Mouse (Mus musculus): Measurements from ENCODE around the gene Izumo1. TPM values are rescaled to one million over a fixed set of nuclear protein-coding genes. Genes with fewer than 3 reads are reported as not detected.
A peak's percentile ranks its signal among the peaks of the same experiment; 100 is the strongest.

The Izumo1 gene
- polyA plus RNA-seq, 1 experiment, result 4.6 TPM

DNA sequence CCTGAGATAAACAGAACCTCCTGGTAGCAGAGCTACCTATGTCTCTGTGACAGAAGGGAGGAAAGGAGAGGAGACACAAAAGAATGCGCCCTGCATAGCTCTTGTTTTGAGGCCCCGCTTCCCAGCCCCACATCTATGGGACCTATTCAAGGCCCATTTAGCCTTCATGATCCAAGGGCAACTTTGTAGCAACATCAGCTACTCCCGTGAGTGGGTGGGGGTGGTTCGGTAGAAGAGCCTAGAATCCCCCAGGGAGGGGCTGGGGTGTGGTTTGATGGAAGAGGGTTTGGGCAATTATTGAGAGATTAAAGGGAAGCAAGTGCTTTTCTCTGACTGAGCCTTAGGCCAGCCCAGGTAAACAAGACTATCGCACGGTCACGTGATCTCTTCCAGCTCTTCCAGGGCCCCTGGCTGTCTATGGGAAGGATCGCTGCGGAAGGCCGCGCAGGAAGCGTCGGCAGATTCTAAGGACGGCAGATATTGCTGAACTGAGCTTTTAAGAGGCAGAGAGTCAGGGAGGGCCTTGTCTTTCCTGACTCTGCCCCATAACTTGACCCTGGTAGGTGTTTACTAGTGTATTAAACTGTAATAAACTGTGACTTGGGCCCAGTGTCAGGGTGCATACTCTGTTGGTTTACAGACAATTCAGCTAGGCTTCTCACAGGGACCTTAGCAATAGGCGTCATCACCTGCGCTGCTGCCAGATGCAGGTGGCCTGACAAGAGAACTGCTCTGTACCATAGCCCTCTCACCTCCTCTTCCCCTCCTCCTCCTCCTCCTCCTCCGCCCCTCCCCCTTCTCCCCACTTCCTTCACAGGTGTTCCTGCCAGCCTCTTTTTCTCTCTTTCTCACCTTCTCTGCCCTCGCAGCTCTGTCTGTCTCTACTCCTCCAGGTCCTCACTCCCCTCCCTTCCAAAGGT is 22.4 kb upstream of the Izumo1 start:
- Histone ChIP-seq H3K27ac (ENCODE audit: insufficient read depth, low read length) (peak overlapping the region; percentile 47), H3K4me1 (ENCODE audit: control insufficient read depth, insufficient read depth, low read length) (peaks cover 3% of the 10 kb centered on the region), H3K4me3 (ENCODE audit: low read depth, low read length) (no peak overlapping the region), H3K27me3 (ENCODE audit: control insufficient read depth, insufficient read depth, low read length, poor library complexity, severe bottlenecking) (no peaks in the 10 kb centered on the region), H3K9me3 (replicated peaks; ENCODE audit: control insufficient read depth, insufficient read depth, low read length, poor library complexity, severe bottlenecking) (no peaks in the 10 kb centered on the region), H3K36me3 (ENCODE audit: control insufficient read depth, insufficient read depth, low read length, poor library complexity, severe bottlenecking) (no peaks in the 10 kb centered on the region), H3K9ac (ENCODE audit: low read depth, poor library complexity, severe bottlenecking) (no peak overlapping the region)
- TF ChIP-seq CTCF (IDR thresholded peaks at IDR 0.05; ENCODE audit: low read depth, low read length) (no peak), EP300 (IDR thresholded peaks at IDR 0.05; ENCODE audit: insufficient read depth, low read depth, low read length) (peak; percentile 56; the same call in 1 of the 2 replicates), POLR2A (IDR thresholded peaks at IDR 0.05; ENCODE audit: insufficient read depth, low read length) (no peak)

DNA sequence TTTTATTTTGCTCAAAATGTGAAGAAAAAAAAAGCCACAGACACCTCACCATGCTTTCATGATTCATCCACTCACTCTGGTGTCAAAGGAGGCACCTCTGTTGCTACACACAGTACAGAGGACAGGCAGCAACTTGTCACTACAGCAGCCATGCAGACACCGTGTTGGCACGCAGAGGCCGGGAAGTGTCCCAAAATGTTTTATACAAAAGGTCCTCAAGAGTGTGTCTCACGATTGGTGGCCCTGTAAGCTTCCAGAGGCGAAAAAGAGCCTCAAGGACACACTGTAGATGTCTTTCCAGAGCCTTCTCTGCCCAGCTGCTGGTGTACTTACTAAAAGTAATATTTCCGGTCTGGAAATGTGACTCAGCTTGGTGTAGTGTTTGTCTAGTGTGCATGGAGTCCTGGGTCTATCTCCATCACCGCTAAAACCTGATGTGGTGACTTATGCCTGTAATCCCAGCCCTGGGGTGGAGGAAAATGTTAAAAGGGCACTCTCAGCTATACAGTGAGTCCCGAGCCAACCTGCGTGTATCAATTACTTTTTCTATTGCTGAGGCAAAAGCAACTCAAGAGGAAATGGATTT is 15.8 kb upstream of the Izumo1 start:
- no peak overlapping the region for H3K9ac ChIP-seq (ENCODE audit: low read depth, poor library complexity, severe bottlenecking)

DNA sequence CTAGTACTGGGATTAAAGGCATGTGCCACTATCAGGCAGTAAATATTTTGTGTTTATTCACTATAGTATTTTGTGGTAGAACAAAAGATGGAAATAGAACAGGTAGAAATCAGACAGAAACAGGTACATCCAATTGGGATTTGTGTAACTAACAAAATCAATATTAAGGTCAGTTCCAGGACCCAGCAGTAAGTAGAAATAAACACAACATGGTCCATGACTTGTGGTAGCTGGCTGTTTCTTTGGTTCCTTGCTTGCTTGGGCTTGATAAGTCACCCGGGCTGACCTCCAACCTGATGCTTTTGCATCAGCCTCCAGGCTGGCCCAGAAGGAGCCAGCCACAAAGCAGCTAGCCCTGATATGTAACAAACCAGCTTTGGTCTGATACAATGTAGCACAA is 12.1 kb upstream of the Izumo1 start:
- no peak for TF ChIP-seq CTCF (IDR thresholded peaks at IDR 0.05; ENCODE audit: low read depth, low read length)
- no peak for TF ChIP-seq EP300 (IDR thresholded peaks at IDR 0.05; ENCODE audit: insufficient read depth, low read depth, low read length)
- TF ChIP-seq POLR2A (IDR thresholded peaks at IDR 0.05; ENCODE audit: insufficient read depth, low read length), result no peak

More for the DNA sequence above, 15.8 kb upstream of the Izumo1 start:
- no peaks in the 10 kb centered on the region for H3K9me3 ChIP-seq (replicated peaks; ENCODE audit: control insufficient read depth, insufficient read depth, low read length, poor library complexity, severe bottlenecking)
- H3K27ac ChIP-seq (ENCODE audit: insufficient read depth, low read length), result no peak overlapping the region
- no peak overlapping the region for H3K4me3 ChIP-seq (ENCODE audit: low read depth, low read length)
- H3K36me3 ChIP-seq (ENCODE audit: control insufficient read depth, insufficient read depth, low read length, poor library complexity, severe bottlenecking), result no peaks in the 10 kb centered on the region
- no peak for TF ChIP-seq CTCF (IDR thresholded peaks at IDR 0.05; ENCODE audit: low read depth, low read length)
- no peak for TF ChIP-seq EP300 (IDR thresholded peaks at IDR 0.05; ENCODE audit: insufficient read depth, low read depth, low read length)
- TF ChIP-seq POLR2A (IDR thresholded peaks at IDR 0.05; ENCODE audit: insufficient read depth, low read length), result no peak
- no peaks in the 10 kb centered on the region for H3K4me1 ChIP-seq (ENCODE audit: control insufficient read depth, insufficient read depth, low read length)
- no peaks in the 10 kb centered on the region for H3K27me3 ChIP-seq (ENCODE audit: control insufficient read depth, insufficient read depth, low read length, poor library complexity, severe bottlenecking)

GRCm38 (mm10) chr7:45616277-45616676 is 5.3 kb upstream of the Izumo1 start:
- Histone ChIP-seq H3K4me3 (ENCODE audit: low read depth, low read length) (no peak overlapping the region), H3K27ac (ENCODE audit: insufficient read depth, low read length) (peak overlapping the region; percentile 33), H3K4me1 (ENCODE audit: control insufficient read depth, insufficient read depth, low read length) (peaks cover 4% of the 10 kb centered on the region), H3K27me3 (ENCODE audit: control insufficient read depth, insufficient read depth, low read length, poor library complexity, severe bottlenecking) (no peaks in the 10 kb centered on the region), H3K36me3 (ENCODE audit: control insufficient read depth, insufficient read depth, low read length, poor library complexity, severe bottlenecking) (no peaks in the 10 kb centered on the region), H3K9ac (ENCODE audit: low read depth, poor library complexity, severe bottlenecking) (0 out of 2 replicates have a peak overlapping the region, but pooled peaks have one; percentile 19), H3K9me3 (replicated peaks; ENCODE audit: control insufficient read depth, insufficient read depth, low read length, poor library complexity, severe bottlenecking) (no peaks in the 10 kb centered on the region)
- TF ChIP-seq POLR2A (IDR thresholded peaks at IDR 0.05; ENCODE audit: insufficient read depth, low read length), result no peak
- TF ChIP-seq EP300 (IDR thresholded peaks at IDR 0.05; ENCODE audit: insufficient read depth, low read depth, low read length), result peak; percentile 81; the same call in 1 of the 2 replicates

More for the DNA sequence above, 12.1 kb upstream of the Izumo1 start:
- H3K9me3 ChIP-seq (replicated peaks; ENCODE audit: control insufficient read depth, insufficient read depth, low read length, poor library complexity, severe bottlenecking), result no peaks in the 10 kb centered on the region
- H3K27me3 ChIP-seq (ENCODE audit: control insufficient read depth, insufficient read depth, low read length, poor library complexity, severe bottlenecking), result no peaks in the 10 kb centered on the region
- no peaks in the 10 kb centered on the region for H3K4me1 ChIP-seq (ENCODE audit: control insufficient read depth, insufficient read depth, low read length)
- no peak overlapping the region for H3K4me3 ChIP-seq (ENCODE audit: low read depth, low read length)
- no peaks in the 10 kb centered on the region for H3K36me3 ChIP-seq (ENCODE audit: control insufficient read depth, insufficient read depth, low read length, poor library complexity, severe bottlenecking)
- H3K27ac ChIP-seq (ENCODE audit: insufficient read depth, low read length), result no peak overlapping the region
- H3K9ac ChIP-seq (ENCODE audit: low read depth, poor library complexity, severe bottlenecking), result no peak overlapping the region

DNA sequence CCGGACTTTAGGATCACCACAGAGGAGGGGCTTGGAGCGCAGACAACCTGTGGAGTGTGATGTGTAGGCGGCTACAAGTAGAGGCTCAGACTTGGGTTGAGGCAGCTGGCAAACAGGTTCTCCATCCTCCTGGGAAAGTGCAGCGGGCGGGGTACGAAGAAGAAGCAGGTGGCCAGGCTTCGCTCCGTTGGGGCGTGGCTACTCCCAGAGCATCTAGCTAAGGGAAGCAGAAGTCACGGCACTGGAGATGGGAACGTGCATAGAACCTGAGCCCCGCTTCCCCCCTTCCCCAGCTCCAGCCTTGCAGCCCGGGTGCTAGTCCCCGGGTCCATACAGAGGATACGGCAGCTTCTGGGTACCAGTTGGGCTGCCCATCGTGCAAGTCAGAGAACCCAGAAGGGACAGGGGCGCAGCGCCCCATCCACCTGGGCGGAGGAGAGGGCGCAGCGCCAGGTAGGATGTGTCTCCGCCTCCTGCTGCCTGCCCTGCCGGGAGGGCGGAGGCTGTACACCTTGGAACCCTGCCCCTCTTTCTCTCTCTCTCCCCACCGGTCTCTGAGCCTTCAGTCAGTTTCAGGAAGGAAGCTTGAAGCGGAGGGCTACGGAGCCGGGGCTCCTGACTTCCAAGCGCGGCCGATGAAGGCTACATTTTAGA is 4.4 kb upstream of the Izumo1 start, which contains the start of gene Fut1:
Gene Fut1, plus strand, starts transcription at position 248 of the 654 bp plus-strand sequence.
- no peaks in the 10 kb centered on the region for H3K36me3 ChIP-seq (ENCODE audit: control insufficient read depth, insufficient read depth, low read length, poor library complexity, severe bottlenecking)
- no peaks in the 10 kb centered on the region for H3K9me3 ChIP-seq (replicated peaks; ENCODE audit: control insufficient read depth, insufficient read depth, low read length, poor library complexity, severe bottlenecking)
- H3K27ac ChIP-seq (ENCODE audit: insufficient read depth, low read length), result peak within 1 kb of the TSS; percentile 33
- TF ChIP-seq POLR2A (IDR thresholded peaks at IDR 0.05; ENCODE audit: insufficient read depth, low read length), result no peak
- 0 out of 2 replicates have a peak, but pooled peaks have one; percentile 5 for TF ChIP-seq EP300 (IDR thresholded peaks at IDR 0.05; ENCODE audit: insufficient read depth, low read depth, low read length)
- no peaks in the 10 kb centered on the region for H3K27me3 ChIP-seq (ENCODE audit: control insufficient read depth, insufficient read depth, low read length, poor library complexity, severe bottlenecking)
- H3K4me3 ChIP-seq (ENCODE audit: low read depth, low read length), result peak within 1 kb of the TSS; percentile 53
- H3K4me1 ChIP-seq (ENCODE audit: control insufficient read depth, insufficient read depth, low read length), result peaks cover 4% of the 10 kb centered on the region
- peak within 1 kb of the TSS; percentile 19 for H3K9ac ChIP-seq (ENCODE audit: low read depth, poor library complexity, severe bottlenecking)

Data from ES-Bruce4 (cell line).